Mouse (Mus musculus): Measurements from ENCODE around the gene Heatr4. TPM values are rescaled to one million over a fixed set of nuclear protein-coding genes. Genes with fewer than 3 reads are reported as not detected.
"Not testable (repeated sequence)": the region's sequence is repeated elsewhere in the genome, so short reads cannot be mapped to it uniquely, and the experiment has no call there.

The Heatr4 gene
- not detected in 2 replicates for polyA plus RNA-seq (2015; fragmentation: Nextera tagmentation; extraction: Ambion mirVana)

DNA sequence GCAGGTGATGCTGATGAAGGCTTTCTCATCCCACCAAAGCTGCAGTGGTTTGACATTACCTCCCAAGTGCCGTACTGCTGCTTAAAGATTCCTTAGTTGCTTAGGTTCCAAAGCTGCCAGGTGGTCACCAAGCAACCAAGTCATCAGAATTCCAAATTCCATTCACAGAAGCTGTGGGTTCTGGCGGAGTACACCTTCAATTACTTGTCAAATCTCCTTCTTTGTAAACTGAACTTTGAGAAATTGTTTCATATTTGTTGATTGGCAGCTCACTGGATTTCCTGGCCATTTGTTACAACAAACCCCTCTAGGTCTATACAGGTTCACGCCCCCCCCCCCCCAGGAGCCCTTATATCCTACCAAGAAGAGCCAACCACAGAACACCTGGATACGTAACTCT is at the start of gene Heatr4:
Heatr4 (minus strand) TSS at position 101 of the 400 bp plus-strand sequence.
- no peaks in the 10 kb centered on the region for H3K36me3 ChIP-seq (replicated peaks)
- no peaks in the 10 kb centered on the region for H3K9me3 ChIP-seq (replicated peaks)
- no peak within 1 kb of the TSS for H3K4me2 ChIP-seq
- no peaks in the 10 kb centered on the region for H3K27me3 ChIP-seq
- peaks cover 17% of the 10 kb centered on the region for H3K4me1 ChIP-seq (replicated peaks)
- no peak within 1 kb of the TSS for H3K4me3 ChIP-seq (replicated peaks)
- no peak for ATAC-seq (ENCODE audit: insufficient read depth)
- no peak within 1 kb of the TSS for H3K27ac ChIP-seq (replicated peaks)
- 70% methylated on average over 4 of the region's 4 CpGs for WGBS (ENCODE audit: insufficient replicate concordance)
- no peak within 1 kb of the TSS for H3K9ac ChIP-seq

DNA sequence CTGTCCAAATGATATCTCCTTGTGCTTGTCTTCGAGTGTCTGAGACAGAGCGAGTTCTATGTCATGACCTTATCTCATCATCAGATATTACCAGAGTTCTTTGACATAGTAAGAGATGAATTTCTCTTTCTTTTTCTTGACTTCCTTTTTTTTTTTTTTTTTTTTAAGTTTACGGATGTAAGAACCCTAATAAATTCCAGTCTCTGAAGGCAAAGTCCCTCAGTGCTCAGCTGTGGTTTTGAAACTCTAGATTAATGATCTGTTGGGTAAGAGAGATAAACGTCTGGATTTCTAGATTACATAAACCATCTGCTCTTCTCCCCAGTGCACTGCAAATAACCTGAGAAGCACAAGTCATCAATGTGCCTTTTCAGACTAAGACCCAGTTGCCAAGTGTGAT is 49.5 kb upstream of the Heatr4 start:
- WGBS (ENCODE audit: insufficient replicate concordance): 14% methylated on average over 4 of the region's 4 CpGs

DNA sequence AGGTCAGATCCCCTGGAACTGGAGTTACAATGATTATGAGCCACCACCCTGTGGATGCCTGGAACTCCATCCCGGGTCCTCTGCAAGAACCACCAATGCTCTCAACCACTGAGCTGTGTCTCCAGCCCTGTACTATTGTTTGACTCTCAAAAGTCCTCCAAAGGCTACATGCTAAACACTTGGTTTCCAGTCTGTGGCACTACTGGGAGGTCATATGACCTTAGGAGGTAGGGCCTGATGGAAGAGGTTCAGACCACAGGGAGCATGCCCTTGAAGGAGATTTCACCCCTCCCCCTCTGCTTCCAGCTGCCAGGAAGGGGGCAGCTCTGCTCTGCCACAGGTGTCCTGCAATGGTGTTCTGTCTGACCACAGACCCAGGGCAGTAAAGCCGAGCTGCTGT is 48.6 kb upstream of the Heatr4 start:
- not testable (repeated sequence) for H3K36me3 ChIP-seq (replicated peaks); H3K9me3 ChIP-seq (replicated peaks); H3K27ac ChIP-seq (replicated peaks); H3K4me2 ChIP-seq; H3K4me3 ChIP-seq (replicated peaks); H3K9ac ChIP-seq
- 0 out of 2 replicates have a peak, but pooled peaks have one; percentile 17 for ATAC-seq (ENCODE audit: insufficient read depth)
- Histone ChIP-seq H3K27me3 (peaks cover 10% of the 10 kb centered on the region), H3K4me1 (replicated peaks) (peaks cover 11% of the 10 kb centered on the region)
- WGBS (ENCODE audit: insufficient replicate concordance): 34% methylated on average over 2 of the region's 2 CpGs

More for the DNA sequence above, 49.5 kb upstream of the Heatr4 start:
- Histone ChIP-seq H3K4me3 (replicated peaks) (no peak overlapping the region), H3K27ac (replicated peaks) (no peak overlapping the region), H3K36me3 (replicated peaks) (no peaks in the 10 kb centered on the region), H3K9me3 (replicated peaks) (no peaks in the 10 kb centered on the region), H3K4me2 (no peak overlapping the region), H3K9ac (no peak overlapping the region), H3K27me3 (peaks cover 18% of the 10 kb centered on the region), H3K4me1 (replicated peaks) (peaks cover 11% of the 10 kb centered on the region)
- no peak for ATAC-seq (ENCODE audit: insufficient read depth)

DNA sequence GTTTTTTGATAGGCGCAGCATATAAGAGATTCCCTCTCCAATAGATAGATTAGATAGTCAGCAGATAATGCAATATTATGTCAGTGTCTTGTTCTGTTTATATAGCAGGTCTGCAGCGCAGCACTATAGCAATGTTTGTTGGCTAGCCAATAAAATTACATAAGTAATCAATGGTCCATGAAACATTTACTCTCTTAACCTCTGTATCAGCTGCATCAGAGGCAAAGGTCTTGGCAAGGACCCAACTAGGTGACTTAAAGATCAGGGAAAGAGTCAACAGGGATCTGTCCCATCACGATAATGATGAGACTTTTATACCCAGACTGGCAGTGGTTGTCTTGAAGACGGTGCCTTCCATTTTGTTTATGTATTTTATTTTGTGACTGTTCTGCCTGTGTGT is 48.2 kb upstream of the Heatr4 start:
- no peak overlapping the region for H3K9ac ChIP-seq
- WGBS (ENCODE audit: insufficient replicate concordance): 61% methylated on average over 4 of the region's 4 CpGs
- H3K4me3 ChIP-seq (replicated peaks): no peak overlapping the region
- H3K4me1 ChIP-seq (replicated peaks): peaks cover 11% of the 10 kb centered on the region
- no peaks in the 10 kb centered on the region for H3K36me3 ChIP-seq (replicated peaks)
- no peak overlapping the region for H3K27ac ChIP-seq (replicated peaks)
- peak; percentile 47 for ATAC-seq (ENCODE audit: insufficient read depth)
- H3K9me3 ChIP-seq (replicated peaks): no peaks in the 10 kb centered on the region
- H3K4me2 ChIP-seq: no peak overlapping the region
- peaks cover 6% of the 10 kb centered on the region for H3K27me3 ChIP-seq

- Histone ChIP-seq H3K9me3 (replicated peaks) (no peaks in the 10 kb centered on the region), H3K27ac (replicated peaks) (no peak overlapping the region), H3K4me2 (no peak overlapping the region), H3K4me1 (replicated peaks) (peaks cover 11% of the 10 kb centered on the region), H3K27me3 (no peaks in the 10 kb centered on the region), H3K9ac (no peak overlapping the region), H3K36me3 (replicated peaks) (no peaks in the 10 kb centered on the region), H3K4me3 (replicated peaks) (no peak overlapping the region)
- 33% methylated on average over 4 of the region's 4 CpGs for WGBS (ENCODE audit: insufficient replicate concordance)
- ATAC-seq (ENCODE audit: insufficient read depth): no peak
Observed at GRCm38 (mm10) chr12:84030659-84031332, 46.1 kb upstream of the Heatr4 start.

DNA sequence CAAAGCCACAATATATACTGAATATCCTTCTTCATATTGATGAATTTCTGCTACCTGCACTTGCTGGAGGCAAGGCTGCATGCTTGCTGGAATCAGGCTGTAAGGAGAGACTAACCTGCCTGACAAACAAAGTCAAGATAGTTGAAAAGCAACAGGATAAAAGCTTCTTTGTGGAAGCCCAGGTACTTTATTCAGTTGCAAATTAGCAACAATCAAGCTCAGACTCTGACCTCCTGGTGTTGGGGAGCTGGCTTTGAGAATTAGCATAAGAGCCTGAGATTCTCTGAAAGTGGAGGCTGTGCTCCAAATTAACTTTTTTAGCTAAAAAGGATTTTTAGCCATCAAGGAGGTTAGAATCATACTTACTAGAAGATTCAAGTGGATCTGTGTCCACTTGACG is 44.4 kb upstream of the Heatr4 start:
- 92% methylated on average over 1 of the region's 1 CpGs for WGBS (ENCODE audit: insufficient replicate concordance)

GRCm38 (mm10) chr12:84028328-84028727 is 43.7 kb upstream of the Heatr4 start:
- not testable (repeated sequence) for ATAC-seq (ENCODE audit: insufficient read depth); H3K27me3 ChIP-seq
- WGBS (ENCODE audit: insufficient replicate concordance): 47% methylated on average over 3 of the region's 3 CpGs

More for the DNA sequence above, 44.4 kb upstream of the Heatr4 start:
- not testable (repeated sequence) for H3K4me3 ChIP-seq (replicated peaks); H3K9ac ChIP-seq; H3K27ac ChIP-seq (replicated peaks); H3K4me1 ChIP-seq (replicated peaks); H3K27me3 ChIP-seq; ATAC-seq (ENCODE audit: insufficient read depth); H3K4me2 ChIP-seq; H3K9me3 ChIP-seq (replicated peaks); H3K36me3 ChIP-seq (replicated peaks)

DNA sequence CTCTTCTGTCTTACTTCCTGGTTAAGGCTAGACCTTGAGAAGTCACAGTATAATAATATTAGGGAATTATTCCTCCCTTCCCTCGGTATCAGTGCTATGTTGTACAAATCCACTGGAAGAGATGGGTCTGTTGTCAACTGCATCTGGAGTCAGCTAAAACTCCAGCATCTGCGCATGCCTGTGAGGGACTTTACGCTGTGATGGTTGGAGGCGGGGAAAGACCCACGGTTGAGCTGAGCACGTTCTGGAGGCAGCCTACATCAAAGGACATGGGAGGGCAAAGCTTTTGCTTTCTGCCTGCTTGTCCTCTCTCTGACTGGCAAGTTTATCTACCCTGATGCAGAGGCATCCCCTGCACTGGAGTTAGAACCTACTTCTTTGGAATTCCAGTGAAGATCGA is 41.2 kb upstream of the Heatr4 start:
- Histone ChIP-seq H3K27ac (replicated peaks) (no peak overlapping the region), H3K4me3 (replicated peaks) (no peak overlapping the region), H3K9ac (no peak overlapping the region), H3K9me3 (replicated peaks) (no peaks in the 10 kb centered on the region), H3K4me1 (replicated peaks) (peaks cover 7% of the 10 kb centered on the region; the same call in 1 of the 2 replicates), H3K27me3 (no peaks in the 10 kb centered on the region), H3K4me2 (no peak overlapping the region), H3K36me3 (replicated peaks) (no peaks in the 10 kb centered on the region)
- no peak for ATAC-seq (ENCODE audit: insufficient read depth)
- WGBS (ENCODE audit: insufficient replicate concordance): 74% methylated on average over 7 of the region's 7 CpGs

More at GRCm38 (mm10) chr12:84028328-84028727, 43.7 kb upstream of the Heatr4 start:
- not testable (repeated sequence) for H3K9ac ChIP-seq; H3K4me2 ChIP-seq; H3K36me3 ChIP-seq (replicated peaks); H3K4me3 ChIP-seq (replicated peaks); H3K9me3 ChIP-seq (replicated peaks); H3K4me1 ChIP-seq (replicated peaks); H3K27ac ChIP-seq (replicated peaks)

DNA sequence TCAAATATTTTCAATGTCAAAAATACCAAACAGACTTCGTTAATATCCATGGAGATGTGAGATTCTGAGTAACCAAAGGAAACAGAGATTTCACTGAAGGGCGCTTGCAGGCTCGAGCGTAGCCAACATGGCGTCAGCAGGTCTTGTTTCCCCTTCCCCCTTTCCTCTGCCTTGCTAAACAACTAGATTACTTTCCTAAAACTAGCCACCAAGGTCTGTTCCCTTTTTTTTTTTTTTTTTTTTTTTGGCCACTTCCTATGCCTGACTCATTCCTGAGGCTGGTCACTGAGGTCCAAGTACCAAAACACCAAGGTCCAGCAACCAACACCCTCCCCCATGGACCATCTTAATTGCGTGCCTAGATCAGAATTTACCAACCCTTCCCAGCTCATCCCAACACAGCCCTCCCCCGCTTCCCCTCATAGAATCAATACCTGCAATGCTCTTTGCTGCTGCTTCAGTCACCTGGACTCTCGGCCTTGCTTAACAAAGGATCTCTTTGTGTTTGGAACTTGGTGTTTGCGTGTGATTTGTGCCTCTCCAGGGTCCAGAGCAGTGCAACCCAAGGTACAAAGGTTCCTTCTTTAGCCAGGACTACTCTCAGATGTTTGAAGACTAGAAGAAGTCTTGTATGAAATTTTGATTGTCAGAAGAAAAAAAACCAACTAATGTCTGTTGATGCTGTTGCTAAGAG is 38.5 kb upstream of the Heatr4 start:
- ATAC-seq (ENCODE audit: insufficient read depth): no peak
- Histone ChIP-seq H3K4me3 (replicated peaks) (no peak overlapping the region), H3K4me2 (no peak overlapping the region), H3K27ac (replicated peaks) (no peak overlapping the region), H3K9ac (no peak overlapping the region), H3K9me3 (replicated peaks) (no peaks in the 10 kb centered on the region), H3K27me3 (no peaks in the 10 kb centered on the region), H3K4me1 (replicated peaks) (peaks cover 7% of the 10 kb centered on the region; the same call in 1 of the 2 replicates), H3K36me3 (replicated peaks) (no peaks in the 10 kb centered on the region)
- 59% methylated on average over 9 of the region's 9 CpGs for WGBS (ENCODE audit: insufficient replicate concordance)

DNA sequence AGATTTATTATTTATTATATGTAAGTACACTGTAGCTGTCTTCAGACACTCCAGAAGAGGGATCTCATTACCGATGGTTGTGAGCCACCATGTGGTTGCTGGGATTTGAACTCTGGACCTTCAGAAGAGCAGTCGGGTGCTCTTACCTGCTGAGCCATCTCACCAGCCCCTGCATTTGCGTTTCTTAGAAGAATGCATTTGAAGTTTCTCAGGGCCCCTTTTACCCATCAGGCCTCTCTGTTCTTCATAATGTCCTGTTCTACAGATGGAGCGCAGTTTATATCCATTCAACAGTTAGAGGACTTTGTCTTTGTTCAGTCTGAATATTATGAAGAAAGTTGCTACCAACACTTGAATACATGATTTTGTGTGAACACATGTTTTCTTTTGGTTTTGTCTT is 37.6 kb upstream of the Heatr4 start:
- H3K4me1 ChIP-seq (replicated peaks); ATAC-seq (ENCODE audit: insufficient read depth); H3K4me3 ChIP-seq (replicated peaks); H3K4me2 ChIP-seq; H3K27ac ChIP-seq (replicated peaks); H3K27me3 ChIP-seq; H3K9ac ChIP-seq; H3K36me3 ChIP-seq (replicated peaks); H3K9me3 ChIP-seq (replicated peaks): not testable (repeated sequence)
- WGBS (ENCODE audit: insufficient replicate concordance): 77% methylated on average over 4 of the region's 4 CpGs

- H3K27me3 ChIP-seq; H3K27ac ChIP-seq (replicated peaks); H3K9ac ChIP-seq; H3K36me3 ChIP-seq (replicated peaks); H3K4me1 ChIP-seq (replicated peaks); H3K4me2 ChIP-seq; H3K4me3 ChIP-seq (replicated peaks); H3K9me3 ChIP-seq (replicated peaks): not testable (repeated sequence)
- peak; percentile 81 for ATAC-seq (ENCODE audit: insufficient read depth)
- WGBS (ENCODE audit: insufficient replicate concordance): 50% methylated on average over 7 of the region's 7 CpGs
Observed at GRCm38 (mm10) chr12:84020528-84020927, 35.9 kb upstream of the Heatr4 start.

Data from liver, embryonic 15.5 days (tissue).